Mouse (Mus musculus) left cerebral cortex, postnatal 4 days (tissue): Measurements from ENCODE around the gene BC024978. TPM values are rescaled to one million over a fixed set of nuclear protein-coding genes. Genes with fewer than 3 reads are reported as not detected.
A peak's percentile ranks its signal among the peaks of the same experiment; 100 is the strongest.
"Not testable (repeated sequence)": the region's sequence is repeated elsewhere in the genome, so short reads cannot be mapped to it uniquely, and the experiment has no call there.

Source experiments
- DNase-seq: peaks from one replicate; pipeline ENCODE4 v3.0.0-alpha.2; 2022
- intact Hi-C: fragments of 180-260 bp; cut with DNase I; formaldehyde crosslinking; loops from one replicate; pipeline ENCODE4 v1.15.1; 2025
- total RNA-seq, 2 experiments: library from RNA; stranded (reverse); gene quantifications; 2 replicates each; pipeline ENCODE4 v1.2.3; 2021

BC024978 gene
- total RNA-seq, 2 experiments from 2014 or later = 16.3 to 18.0 TPM

DNA sequence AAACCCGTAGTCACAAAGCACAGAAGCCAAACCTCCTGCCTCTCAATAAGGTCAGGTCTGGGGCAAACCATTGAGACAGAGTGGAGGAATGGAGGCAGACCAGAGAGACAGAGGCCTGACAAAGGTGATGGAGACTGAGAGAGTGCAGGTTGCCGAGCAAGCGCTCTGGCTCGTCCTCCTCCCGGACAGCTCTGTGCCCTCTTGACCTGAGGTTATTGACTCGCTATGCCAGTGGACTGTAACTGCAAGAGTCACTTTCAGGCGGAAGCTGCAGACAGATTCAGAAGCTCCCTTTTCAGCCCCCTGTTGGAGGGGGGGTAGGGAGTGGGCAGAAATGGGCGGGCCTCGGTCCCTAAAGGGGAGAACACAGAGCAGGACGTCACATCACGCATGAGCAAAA, 24.4 kb downstream of the BC024978 start:
- DNase-seq = no peak
- intact Hi-C loops = no loop called here

DNA sequence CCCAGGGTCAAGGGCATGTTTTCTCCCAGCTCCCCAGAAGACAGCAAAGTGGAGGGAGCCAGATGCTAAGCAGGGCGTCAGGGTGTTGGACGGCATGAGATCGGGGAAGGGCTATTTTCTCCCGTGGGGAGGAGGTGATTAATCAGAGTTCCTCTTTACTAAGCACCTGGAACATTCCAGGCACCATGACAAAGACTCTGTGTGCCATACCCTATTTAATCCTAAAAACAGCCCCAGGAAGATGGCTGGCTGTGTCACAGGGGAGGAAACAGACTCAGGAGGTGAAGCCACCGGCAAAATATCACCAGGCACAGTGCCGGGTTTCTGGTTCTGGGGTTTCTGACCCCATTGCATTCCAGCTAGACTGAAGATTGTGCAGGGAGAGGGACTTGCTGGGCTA, 26.4 kb downstream of the BC024978 start:
- intact Hi-C loops = no loop called here

DNA sequence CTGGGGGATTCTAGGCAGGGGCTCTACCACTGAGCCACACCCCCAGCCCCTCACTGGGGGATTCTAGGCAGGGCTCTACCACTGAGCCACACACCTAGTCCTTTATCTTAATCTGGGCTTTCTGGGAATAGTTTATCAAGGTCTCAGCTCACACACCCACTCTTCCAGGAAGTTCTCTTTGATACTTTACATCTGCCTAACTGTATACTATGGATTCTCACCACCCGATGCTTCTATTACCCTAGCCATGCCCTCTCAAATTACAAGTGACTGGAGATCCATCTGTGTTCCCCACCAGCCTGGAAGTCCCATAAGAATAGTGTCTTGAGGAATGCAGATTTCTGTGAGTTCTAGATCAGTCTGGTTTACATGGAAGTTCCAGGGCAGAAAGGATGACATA, 27.0 kb downstream of the BC024978 start:
- intact Hi-C loops = no loop called here
- no peak for DNase-seq

More for the DNA sequence above, 26.4 kb downstream of the BC024978 start:
- no peak for DNase-seq

DNA sequence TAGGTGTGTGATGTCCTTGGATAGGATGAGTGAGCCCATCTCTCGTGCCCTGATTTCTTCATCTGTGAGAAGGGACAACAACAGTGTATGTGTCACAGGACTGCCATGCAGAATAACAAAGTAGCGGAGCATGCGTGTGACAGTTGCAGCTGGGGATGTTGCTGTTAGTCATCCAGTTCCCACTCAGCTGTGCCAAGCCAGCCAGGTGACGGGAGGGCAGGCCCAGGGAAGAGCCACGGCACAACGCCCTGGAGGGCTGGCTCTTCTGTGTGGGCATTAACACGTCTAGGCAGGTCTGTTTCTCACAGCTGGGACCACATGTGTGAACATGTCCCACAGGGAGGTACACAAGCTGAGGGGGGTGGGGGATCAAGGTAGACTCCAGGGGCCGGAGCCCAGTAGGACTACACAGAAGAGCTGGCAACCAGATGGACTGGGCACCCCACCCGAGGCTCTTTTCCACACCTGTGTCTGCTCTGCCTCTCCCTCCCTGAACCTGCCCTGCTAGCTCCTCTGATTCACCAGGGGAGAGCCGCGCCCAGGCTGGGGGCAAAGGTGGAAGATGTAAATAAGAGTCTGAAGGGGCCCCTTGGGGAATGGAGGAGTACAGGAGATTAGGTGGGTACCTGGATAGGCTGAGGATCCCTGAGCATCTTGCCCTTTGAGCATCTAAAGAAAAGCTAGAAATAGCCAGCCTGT, 29.4 kb downstream of the BC024978 start:
- DNase-seq = no peak
- intact Hi-C loops = no loop called here

DNA sequence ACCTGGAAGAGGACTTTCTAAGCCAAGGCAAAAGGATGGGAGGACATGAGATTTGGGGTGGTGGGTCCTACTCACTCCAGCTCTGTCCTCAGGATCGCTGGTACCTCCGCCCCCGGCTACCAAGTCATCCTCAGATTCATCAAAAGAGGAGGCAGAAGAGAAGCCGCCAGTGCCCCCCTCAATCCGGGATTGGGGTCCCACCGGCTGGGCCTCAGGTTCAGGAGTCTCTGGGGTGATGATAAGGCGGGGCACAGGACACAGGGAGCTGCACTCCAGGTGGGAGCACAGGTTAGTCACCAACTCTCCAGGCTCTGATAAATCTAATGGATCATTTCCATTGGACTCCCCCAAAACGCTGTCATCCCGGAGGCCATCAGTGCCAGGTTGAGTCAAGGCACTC, 31.7 kb downstream of the BC024978 start:
- intact Hi-C loops = no loop called here

DNA sequence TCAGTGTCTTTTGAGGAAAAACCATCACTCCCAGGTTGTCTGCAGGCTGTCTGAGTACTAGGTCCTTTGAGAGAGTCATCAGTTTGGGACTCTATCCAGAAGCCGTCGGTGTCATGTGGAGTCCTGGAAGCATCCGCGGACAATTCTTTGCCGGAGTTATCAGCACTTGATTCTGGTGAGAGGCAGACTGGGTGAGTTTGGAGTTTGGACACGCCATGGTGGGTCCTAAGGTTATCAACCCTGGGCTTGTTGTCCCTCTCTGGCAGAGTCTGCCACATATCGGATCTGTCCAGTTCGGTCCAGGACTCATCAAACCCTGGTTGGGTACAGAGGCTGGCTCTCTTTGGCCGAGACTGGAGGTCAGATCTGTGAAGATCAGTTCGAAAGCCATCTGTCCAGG, 32.1 kb downstream of the BC024978 start:
- intact Hi-C loops = no loop called here
- no peak for DNase-seq

More for the DNA sequence above, 31.7 kb downstream of the BC024978 start:
- DNase-seq = no peak

DNA sequence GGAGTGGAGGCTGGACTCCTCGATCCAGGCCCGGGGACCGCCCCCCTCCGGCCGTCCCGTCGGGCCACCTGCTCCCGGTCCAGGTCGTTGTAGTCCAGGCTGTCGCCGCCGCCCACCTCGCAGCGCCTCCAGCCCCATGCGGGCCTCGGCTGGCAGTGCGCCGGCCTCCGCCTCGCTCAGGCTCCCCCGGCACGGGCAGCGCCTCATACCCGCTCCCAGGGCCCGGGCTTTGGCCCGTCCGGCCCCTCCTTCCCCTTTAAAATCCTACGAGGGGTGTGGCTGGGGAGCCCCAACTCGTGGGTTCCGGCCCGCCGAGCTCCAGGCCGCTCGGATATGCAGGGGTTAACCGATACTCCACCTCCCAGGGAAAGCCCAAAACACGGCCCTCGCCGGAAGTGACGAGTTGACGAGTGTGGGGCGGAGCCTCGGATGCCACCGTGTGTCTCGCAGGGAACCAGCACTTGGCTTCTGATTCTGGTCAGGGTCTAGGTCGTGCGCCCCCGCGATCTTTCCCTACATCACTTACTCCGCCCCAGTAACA, 32.8 kb downstream of the BC024978 start, which contains the start of gene Itpkc:
Gene Itpkc (minus strand): TSS at position 381 of the 541 bp plus-strand sequence.
- peak; percentile 92 for DNase-seq
- intact Hi-C loops = no loop called here

DNA sequence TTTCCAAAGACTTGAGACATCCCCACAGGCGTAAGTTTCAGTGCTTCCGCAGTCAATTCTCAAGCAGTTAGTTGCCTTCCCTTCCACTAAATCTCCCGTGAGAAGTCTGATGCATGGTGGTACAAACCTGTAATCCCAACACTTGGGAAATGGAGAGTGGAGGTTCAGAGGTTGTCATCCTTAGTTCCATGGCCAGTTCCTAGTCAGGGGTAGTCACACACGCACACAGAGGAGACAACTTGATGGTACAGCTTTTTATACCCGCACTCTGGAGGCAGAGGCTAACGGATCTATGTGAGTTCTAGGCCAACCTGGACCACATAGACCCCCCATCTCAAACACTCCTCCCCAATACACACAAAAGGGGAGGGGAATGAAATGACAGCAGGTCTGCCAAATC, 33.3 kb downstream of the BC024978 start:
- DNase-seq = no peak
- intact Hi-C loops = no loop called here

DNA sequence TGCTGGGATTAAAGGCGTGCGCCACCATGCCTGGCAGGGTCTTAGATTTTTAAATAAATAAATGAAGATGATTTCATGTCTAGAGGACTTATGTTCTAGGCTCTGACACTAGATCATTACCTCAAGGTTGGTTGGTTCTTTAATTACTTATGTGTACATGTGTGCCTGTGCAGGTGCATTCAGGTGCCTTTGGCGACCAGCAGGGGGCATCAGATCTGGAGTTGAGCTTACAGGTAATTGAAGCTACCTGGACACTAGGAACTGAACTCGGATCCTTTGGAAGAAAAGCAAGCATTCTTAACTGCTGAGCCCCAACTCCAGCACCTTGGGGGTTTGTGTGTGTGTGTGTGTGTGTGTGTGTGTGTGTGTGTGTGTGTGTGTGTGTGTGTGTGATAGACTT, 35.2 kb downstream of the BC024978 start:
- intact Hi-C loops = no loop called here

DNA sequence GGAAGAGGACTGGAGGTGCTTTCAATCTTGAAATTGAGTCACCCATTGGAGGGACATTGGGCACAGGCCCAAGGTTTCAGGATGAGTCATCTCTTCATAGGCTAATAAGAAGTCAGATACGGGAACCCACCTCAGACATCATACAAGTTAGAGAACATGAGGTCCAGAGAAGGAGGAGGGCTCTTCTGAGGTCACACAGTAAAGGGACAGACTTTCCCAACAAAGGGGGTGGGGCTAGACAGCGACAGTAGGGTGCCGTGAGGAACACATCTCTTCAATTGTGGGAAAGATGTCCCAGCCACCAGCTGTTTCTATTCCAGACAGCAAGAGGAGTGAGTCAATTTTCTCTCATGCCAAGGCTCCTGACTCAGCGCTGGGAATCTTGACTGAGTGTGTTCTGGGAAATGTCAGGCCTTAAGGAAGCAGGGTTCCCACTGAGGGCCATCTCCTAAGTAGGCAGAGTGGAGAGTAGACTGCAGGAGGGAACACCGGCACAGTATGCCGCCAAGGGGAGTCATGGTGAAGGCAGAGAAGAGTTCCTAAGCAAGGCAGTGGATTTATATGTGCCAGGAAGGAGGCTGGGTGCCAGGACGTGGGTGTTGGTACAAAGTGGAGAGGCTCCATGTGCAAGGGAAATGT, 36.2 kb downstream of the BC024978 start:
- DNase-seq = no peak
- intact Hi-C loops = no loop called here

More for the DNA sequence above, 35.2 kb downstream of the BC024978 start:
- DNase-seq = no peak

DNA sequence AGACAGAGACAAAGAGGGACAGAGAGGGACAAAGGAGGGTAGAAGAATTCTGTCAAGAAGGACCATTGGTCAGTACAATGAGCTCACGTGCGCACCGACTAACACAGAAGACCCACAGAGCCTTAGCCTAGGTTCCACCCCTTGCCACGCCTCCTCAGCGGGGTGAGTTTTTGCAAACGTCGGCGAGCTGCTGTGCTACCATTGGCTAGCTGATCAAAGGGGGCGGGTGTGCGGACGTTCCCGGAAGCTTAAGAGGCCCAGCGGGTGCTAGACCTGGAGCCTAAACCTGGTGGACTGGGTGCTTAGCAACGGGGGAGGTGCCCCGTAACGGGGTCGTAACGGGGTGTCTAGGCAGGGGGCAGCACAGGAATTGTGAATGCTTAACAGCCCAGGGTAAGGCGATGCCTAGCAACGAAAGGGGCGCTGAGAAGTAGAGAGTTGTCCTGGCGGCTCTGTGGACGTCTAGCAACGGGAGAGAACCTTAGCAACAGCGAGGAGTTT, 37.2 kb downstream of the BC024978 start, which contains the start of gene Coq8b:
Gene Coq8b (plus strand): TSS at position 243 of the 501 bp plus-strand sequence.
- intact Hi-C loops = no loop called here
- peak; percentile 94 for DNase-seq

DNA sequence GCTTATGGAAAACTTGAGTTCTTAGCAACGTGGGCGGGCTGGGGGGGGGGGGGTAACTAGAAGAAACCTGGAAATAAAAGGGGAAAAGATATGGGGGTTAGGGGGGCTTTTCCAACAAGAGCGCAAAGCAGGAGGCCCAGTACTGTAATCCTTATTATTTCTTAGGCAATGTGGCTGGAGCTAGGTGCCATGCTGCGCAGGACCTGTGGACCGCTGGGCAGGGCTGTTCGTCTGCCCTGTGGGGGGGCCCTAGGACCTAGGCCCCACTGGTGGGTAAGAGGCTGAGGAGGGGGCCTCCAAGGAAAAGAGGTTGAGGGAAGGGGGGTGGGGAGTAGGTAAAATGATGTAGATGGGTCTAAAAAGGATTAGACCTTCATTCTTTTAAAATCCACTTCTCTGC, 37.7 kb downstream of the BC024978 start:
- intact Hi-C loops = no loop called here
- no peak for DNase-seq

DNA sequence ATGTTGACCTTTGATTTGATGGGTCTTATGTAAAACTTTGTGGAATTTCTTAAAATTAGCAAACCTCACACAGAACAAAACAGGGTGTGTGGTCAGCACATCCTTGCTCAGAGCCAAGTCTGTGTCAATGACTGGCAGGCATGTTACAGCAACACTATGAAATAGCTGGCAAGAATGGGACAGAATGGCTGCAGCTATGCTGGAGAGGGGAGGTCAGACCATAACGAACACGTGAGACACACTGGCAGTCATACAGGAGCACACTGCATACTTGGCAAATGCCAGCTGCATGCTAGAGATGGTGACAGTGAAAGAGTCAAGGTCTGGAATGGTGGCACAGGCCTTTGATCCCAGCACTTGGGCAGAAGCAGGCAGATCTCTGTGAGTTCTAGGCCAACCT, 40.1 kb downstream of the BC024978 start:
- DNase-seq = no peak
- intact Hi-C loops = no loop called here

DNA sequence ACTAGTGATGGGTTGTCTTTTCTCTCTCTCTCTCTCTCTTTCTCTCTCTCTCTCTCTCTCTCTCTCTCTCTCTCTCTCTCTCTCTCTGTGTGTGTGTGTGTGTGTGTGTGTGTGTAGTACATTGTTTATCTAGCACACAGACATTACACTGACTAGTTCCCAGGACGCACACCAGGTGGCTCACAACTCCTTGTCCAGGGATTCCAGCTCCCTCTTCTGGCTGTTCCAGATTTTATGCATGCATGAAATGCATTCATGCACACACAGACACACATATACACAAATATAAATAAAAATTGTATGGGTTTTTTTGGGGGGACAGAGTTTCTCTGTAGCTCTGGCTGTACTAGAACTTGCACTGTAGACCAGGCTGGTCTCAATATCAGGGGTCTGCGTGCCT, 41.9 kb downstream of the BC024978 start:
- no peak for DNase-seq
- intact Hi-C loops = no loop called here

DNA sequence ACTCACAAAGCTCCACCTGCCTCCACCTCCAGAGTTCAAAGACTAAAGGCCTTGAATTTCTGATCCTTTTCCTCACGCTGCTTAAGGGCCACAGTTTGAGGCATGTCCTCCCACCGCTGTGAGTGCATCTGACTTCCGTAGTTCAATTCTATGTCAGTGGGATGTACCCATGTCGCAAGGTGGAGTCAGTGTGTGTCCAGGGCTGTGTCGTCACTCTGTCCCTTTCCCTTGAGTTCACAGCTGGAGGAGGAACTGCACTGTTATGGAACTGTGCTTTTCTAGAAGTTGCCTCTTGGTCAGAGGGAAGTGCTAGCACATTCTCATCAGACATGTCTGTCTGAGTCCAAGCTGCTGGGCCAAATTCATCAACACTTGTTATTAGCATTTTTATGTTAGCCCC, 43.0 kb downstream of the BC024978 start:
- no peak for DNase-seq
- intact Hi-C loops = no loop called here

DNA sequence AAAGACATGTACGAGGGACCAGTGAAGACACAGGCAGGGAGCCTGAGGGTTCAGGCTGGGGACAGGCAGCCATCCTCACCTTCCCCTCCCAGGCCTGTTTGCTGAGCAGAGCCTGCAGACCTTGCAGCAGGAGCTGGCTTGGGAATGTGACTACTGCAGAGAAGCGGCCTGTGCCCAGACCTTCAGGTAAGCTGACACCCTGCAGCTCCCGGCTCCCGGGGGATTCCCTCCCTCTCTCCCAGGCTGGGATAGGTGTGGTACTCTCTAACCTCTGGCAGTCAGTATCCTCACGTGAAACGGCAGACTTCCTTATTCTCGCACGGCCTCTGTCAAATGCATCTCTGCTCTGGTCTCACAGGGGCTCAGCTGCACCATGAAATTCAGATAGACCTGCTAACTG, 47.6 kb downstream of the BC024978 start:
- no peak for DNase-seq
- intact Hi-C loops = no loop called here

DNA sequence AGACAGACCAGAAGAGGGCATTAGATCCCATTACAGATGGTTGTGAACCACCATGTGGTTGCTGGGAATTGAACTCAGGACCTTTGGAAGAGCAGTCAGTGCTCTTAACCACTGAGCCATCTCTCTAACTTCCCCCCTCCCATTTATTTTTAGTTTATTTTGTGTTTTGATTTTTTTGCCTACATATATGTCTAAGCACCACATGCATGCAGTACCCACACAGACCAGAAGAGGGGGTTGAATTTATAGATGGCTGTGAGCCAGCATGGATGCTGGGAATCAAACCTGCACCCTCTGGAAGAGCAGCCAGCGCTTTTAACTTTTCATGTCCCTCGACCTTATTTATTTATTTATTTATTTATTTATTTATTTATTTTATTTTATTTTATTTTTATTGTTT, 48.5 kb downstream of the BC024978 start:
- DNase-seq, intact Hi-C loops: not testable (repeated sequence)

DNA sequence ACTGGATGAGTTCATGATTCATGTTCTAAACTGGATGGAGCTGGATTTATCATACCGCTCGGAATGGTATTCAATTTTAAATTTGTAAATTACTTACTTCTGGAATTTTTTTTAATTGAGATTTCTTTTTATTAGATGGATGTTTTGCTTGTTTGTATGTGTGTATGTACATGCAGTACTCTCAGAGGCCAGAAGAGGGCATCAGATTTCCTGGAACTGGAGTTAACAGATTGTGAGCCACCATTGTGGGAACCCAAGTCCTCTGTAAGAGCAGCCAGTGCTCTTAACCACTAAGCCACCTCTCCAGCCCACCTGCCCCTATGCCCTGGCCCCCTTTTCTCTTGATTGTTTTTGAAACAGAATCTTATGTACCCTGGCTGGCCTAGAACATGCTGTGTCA, 53.6 kb downstream of the BC024978 start:
- intact Hi-C loops = no loop called here

DNA sequence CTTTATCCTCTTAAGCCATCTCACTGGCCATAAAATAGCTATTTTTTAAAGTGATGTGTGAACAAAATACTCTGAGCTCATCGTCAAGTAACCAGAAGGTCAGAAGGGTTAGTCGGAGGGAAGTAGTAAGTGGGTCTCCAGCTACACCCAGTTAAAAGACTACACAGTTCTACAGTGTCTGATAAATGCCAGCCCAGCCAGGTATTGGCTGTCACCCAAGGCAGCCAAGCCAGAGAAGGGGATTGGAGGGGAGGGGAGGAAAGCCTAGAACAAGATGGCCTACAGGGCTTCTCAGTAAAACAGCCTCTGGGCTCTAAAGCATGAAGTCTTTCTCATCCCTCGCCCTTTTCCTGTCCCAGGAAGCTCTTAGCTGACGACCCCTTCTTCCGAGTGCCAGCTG, 54.3 kb downstream of the BC024978 start:
- peak; percentile 65 for DNase-seq
- intact Hi-C loops = no loop called here

More for the DNA sequence above, 53.6 kb downstream of the BC024978 start:
- DNase-seq = peak; percentile 48

DNA sequence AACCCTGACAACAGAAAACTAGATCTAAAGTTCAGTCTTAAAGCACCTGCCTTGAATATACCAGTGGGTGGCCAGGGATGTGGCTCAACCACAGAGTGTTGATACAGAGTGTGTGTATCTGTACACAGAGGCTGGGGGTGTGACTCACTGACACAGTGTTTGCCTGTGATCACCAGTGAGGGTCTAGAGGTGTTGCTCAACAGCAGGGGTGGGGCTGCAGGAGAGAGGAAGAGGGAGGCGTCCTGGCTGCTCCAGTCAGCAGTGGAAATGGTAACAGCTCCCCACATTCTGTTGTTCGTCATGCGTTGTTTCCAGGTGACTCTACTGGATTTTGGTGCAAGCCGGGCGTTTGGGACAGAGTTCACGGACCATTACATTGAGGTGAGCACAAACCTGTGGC, 56.4 kb downstream of the BC024978 start:
- no peak for DNase-seq
- intact Hi-C loops = no loop called here

DNA sequence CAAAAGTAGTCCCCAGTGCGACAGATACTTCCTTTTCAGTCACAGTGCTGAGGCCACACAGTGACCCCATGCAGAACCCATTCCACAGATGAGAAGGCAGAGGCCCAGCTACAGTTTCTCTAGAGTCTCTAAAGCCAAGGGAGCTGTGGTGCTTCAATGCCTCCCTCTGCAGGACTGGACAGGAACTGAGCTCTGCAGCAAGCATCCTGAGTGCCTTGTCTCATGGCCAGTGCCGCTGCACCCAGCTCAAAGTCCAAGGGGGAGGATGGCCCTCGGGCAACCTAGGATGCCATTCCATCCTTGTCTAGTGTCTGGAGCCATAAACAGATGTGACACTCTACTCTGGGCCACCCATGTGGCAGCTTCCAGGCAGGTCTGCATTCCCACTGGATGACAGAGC, 60.1 kb downstream of the BC024978 start:
- intact Hi-C loops = no loop called here
- DNase-seq = no peak
